Mouse (Mus musculus): ENCODE measurements around the gene Plxna3. TPM values are rescaled to one million over a fixed set of nuclear protein-coding genes. Genes with fewer than 3 reads are reported as not detected.

Plxna3 gene
- 12.1 and 12.3 TPM in 2 replicates for polyA plus RNA-seq (2012; rRNA removed)

GRCm38 (mm10) chrX:74328725-74329161, at the start of gene Plxna3:
Gene Plxna3 (plus strand): TSS chrX:74329066.
- H3K27me3 ChIP-seq (ENCODE audit: control insufficient read depth, insufficient read depth, low read length) = no peaks in the 10 kb centered on the region
- H3K36me3 ChIP-seq (ENCODE audit: control insufficient read depth, insufficient read depth, low read length) = no peaks in the 10 kb centered on the region
- TF ChIP-seq CTCF (IDR thresholded peaks at IDR 0.05; ENCODE audit: extremely low read depth, insufficient read depth, insufficient read length, insufficient replicate concordance) (no peak), POLR2A (IDR thresholded peaks at IDR 0.05; ENCODE audit: low read depth, low read length) (no peak)
- H3K4me1 ChIP-seq (ENCODE audit: control insufficient read depth, insufficient read depth, insufficient read length) = no peaks in the 10 kb centered on the region
- peak; percentile 29 to 49 for DNase-seq (ENCODE audit: low read depth in 1 of 2, low spot score in 2 of 2)
- H3K27ac ChIP-seq (ENCODE audit: insufficient read depth, low read length) = no peak within 1 kb of the TSS
- H3K4me3 ChIP-seq (ENCODE audit: extremely low read depth, insufficient read depth, insufficient read length) = peak within 1 kb of the TSS; percentile 55
- WGBS = 26% methylated on average over 29 of the region's 30 CpGs

- H3K27me3 ChIP-seq (ENCODE audit: control insufficient read depth, insufficient read depth, low read length) = no peaks in the 10 kb centered on the region
- H3K36me3 ChIP-seq (ENCODE audit: control insufficient read depth, insufficient read depth, low read length) = 0 out of 2 replicates have a peak, but pooled peaks cover 1% of the 10 kb centered on the region
- peak overlapping the region; percentile 67 for H3K4me3 ChIP-seq (ENCODE audit: extremely low read depth, insufficient read depth, insufficient read length)
- 25% methylated on average over 14 of the region's 14 CpGs for WGBS
- TF ChIP-seq CTCF (IDR thresholded peaks at IDR 0.05; ENCODE audit: extremely low read depth, insufficient read depth, insufficient read length, insufficient replicate concordance) (no peak), POLR2A (IDR thresholded peaks at IDR 0.05; ENCODE audit: low read depth, low read length) (no peak)
- H3K4me1 ChIP-seq (ENCODE audit: control insufficient read depth, insufficient read depth, insufficient read length) = no peaks in the 10 kb centered on the region; the same call in 1 of the 2 replicates
- peak overlapping the region; percentile 74 for H3K27ac ChIP-seq (ENCODE audit: insufficient read depth, low read length)
- DNase-seq (ENCODE audit: low read depth in 1 of 2, low spot score in 2 of 2) = no peak
Measured at GRCm38 (mm10) chrX:74281041-74281731, 47.7 kb upstream of the Plxna3 start.

GRCm38 (mm10) chrX:74281732-74282394, 47.0 kb upstream of the Plxna3 start, which contains the start of the genes Taz and Dnase1l1:
Gene Taz (plus strand): TSS chrX:74281912.
Gene Dnase1l1 (minus strand): TSS chrX:74282337.
- Histone ChIP-seq H3K27me3 (ENCODE audit: control insufficient read depth, insufficient read depth, low read length) (no peaks in the 10 kb centered on the region), H3K27ac (ENCODE audit: insufficient read depth, low read length) (peak within 1 kb of the TSS; percentile 74), H3K4me3 (ENCODE audit: extremely low read depth, insufficient read depth, insufficient read length) (peak within 1 kb of the TSS; percentile 67), H3K4me1 (ENCODE audit: control insufficient read depth, insufficient read depth, insufficient read length) (no peaks in the 10 kb centered on the region; the same call in 1 of the 2 replicates), H3K36me3 (ENCODE audit: control insufficient read depth, insufficient read depth, low read length) (peaks cover 1% of the 10 kb centered on the region; the same call in 1 of the 2 replicates)
- no peak for TF ChIP-seq POLR2A (IDR thresholded peaks at IDR 0.05; ENCODE audit: low read depth, low read length)
- no peak for TF ChIP-seq CTCF (IDR thresholded peaks at IDR 0.05; ENCODE audit: extremely low read depth, insufficient read depth, insufficient read length, insufficient replicate concordance)
- DNase-seq (ENCODE audit: low read depth in 1 of 2, low spot score in 2 of 2) = peak in 1 of 2 experiments; percentile 53
- 20% methylated on average over 16 of the region's 16 CpGs for WGBS

- peak overlapping the region; percentile 74 for H3K27ac ChIP-seq (ENCODE audit: insufficient read depth, low read length)
- peaks cover 1% of the 10 kb centered on the region; the same call in 1 of the 2 replicates for H3K36me3 ChIP-seq (ENCODE audit: control insufficient read depth, insufficient read depth, low read length)
- H3K4me1 ChIP-seq (ENCODE audit: control insufficient read depth, insufficient read depth, insufficient read length) = no peaks in the 10 kb centered on the region; the same call in 1 of the 2 replicates
- TF ChIP-seq CTCF (IDR thresholded peaks at IDR 0.05; ENCODE audit: extremely low read depth, insufficient read depth, insufficient read length, insufficient replicate concordance) (no peak), POLR2A (IDR thresholded peaks at IDR 0.05; ENCODE audit: low read depth, low read length) (no peak)
- peak overlapping the region; percentile 67 for H3K4me3 ChIP-seq (ENCODE audit: extremely low read depth, insufficient read depth, insufficient read length)
- 30% methylated on average over 39 of the region's 39 CpGs for WGBS
- DNase-seq (ENCODE audit: low read depth in 1 of 2, low spot score in 2 of 2) = peak; percentile 71 to 83
- H3K27me3 ChIP-seq (ENCODE audit: control insufficient read depth, insufficient read depth, low read length) = no peaks in the 10 kb centered on the region
Measured at GRCm38 (mm10) chrX:74282395-74283091, 46.3 kb upstream of the Plxna3 start.

- H3K27ac ChIP-seq (ENCODE audit: insufficient read depth, low read length) = peak overlapping the region; percentile 74
- WGBS = 40% methylated on average over 5 of the region's 5 CpGs
Measured at GRCm38 (mm10) chrX:74283092-74283437, 45.8 kb upstream of the Plxna3 start.

GRCm38 (mm10) chrX:74293431-74293830, 35.4 kb upstream of the Plxna3 start:
- 71% methylated on average over 4 of the region's 4 CpGs for WGBS

More at GRCm38 (mm10) chrX:74283092-74283437, 45.8 kb upstream of the Plxna3 start:
- Histone ChIP-seq H3K4me1 (ENCODE audit: control insufficient read depth, insufficient read depth, insufficient read length) (no peaks in the 10 kb centered on the region; the same call in 1 of the 2 replicates), H3K36me3 (ENCODE audit: control insufficient read depth, insufficient read depth, low read length) (peaks cover 1% of the 10 kb centered on the region; the same call in 1 of the 2 replicates), H3K27me3 (ENCODE audit: control insufficient read depth, insufficient read depth, low read length) (no peaks in the 10 kb centered on the region), H3K4me3 (ENCODE audit: extremely low read depth, insufficient read depth, insufficient read length) (peak overlapping the region; percentile 67)
- no peak for DNase-seq (ENCODE audit: low read depth in 1 of 2, low spot score in 2 of 2)
- TF ChIP-seq POLR2A (IDR thresholded peaks at IDR 0.05; ENCODE audit: low read depth, low read length) (no peak), CTCF (IDR thresholded peaks at IDR 0.05; ENCODE audit: extremely low read depth, insufficient read depth, insufficient read length, insufficient replicate concordance) (no peak)

More at GRCm38 (mm10) chrX:74293431-74293830, 35.4 kb upstream of the Plxna3 start:
- Histone ChIP-seq H3K27ac (ENCODE audit: insufficient read depth, low read length) (no peak overlapping the region), H3K4me3 (ENCODE audit: extremely low read depth, insufficient read depth, insufficient read length) (no peak overlapping the region), H3K4me1 (ENCODE audit: control insufficient read depth, insufficient read depth, insufficient read length) (no peaks in the 10 kb centered on the region), H3K27me3 (ENCODE audit: control insufficient read depth, insufficient read depth, low read length) (no peaks in the 10 kb centered on the region), H3K36me3 (ENCODE audit: control insufficient read depth, insufficient read depth, low read length) (no peaks in the 10 kb centered on the region; the same call in 1 of the 2 replicates)
- no peak for DNase-seq (ENCODE audit: low read depth in 1 of 2, low spot score in 2 of 2)
- no peak for TF ChIP-seq POLR2A (IDR thresholded peaks at IDR 0.05; ENCODE audit: low read depth, low read length)
- no peak for TF ChIP-seq CTCF (IDR thresholded peaks at IDR 0.05; ENCODE audit: extremely low read depth, insufficient read depth, insufficient read length, insufficient replicate concordance)
